Mouse (Mus musculus): Measurements from ENCODE around the gene Peli2.

DNA sequence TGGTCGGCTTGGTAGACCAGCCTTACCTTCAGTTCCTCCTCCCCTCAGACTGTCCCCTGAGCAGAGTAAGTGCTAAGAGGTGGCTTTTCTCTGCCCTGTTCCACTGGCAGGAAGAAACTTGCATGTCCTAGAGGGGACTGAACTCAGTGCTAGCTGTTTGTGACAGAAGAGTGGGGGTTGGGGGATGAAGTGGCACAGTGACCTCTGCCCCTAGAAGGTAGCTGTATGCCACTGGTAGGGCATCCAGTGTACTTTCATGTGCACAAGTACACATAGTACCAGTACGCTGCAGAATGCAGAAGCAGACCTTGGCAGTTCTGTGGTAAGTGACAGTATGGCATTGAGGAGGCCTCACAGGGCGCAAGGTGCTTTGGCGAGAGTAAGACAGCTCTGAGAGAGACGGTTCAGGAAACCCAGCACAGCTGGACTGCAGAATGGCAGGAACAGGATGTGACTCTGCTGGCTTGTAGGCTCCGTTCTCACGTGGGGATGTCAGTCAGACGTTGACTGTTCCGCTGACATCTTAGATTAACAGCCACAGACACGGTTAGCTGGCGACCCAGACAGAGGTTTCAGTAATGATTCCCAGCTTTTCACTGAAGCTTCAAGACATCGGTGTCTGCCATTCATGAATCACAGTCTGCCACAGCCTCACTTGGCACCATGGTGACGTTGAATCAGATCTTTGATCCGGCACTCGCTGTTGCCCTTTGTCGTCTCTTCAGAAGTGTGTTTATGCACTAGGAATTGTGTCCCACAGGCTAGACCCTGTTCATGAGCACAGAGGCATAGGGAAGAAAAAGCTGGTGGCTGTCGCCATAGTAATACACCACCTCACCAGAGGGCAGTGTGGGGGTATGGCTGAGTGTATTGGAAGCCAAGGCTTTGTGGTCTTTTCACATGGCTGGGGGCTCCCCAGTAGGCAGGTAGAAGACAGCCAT is 81.7 kb downstream of the Peli2 start:
- TF ChIP-seq POLR2A (IDR thresholded peaks at IDR 0.05; ENCODE audit: borderline replicate concordance, control insufficient read depth, low read depth, low read length) (no peak), CTCF (IDR thresholded peaks at IDR 0.05; ENCODE audit: control insufficient read depth, insufficient read depth, low read length) (no peak)

Measured in bone marrow, adult 2 months (tissue).